Mouse (Mus musculus) gastrocnemius, postnatal 4 days (tissue): ENCODE measurements around the gene Katnb1. TPM values are rescaled to one million over a fixed set of nuclear protein-coding genes. Genes with fewer than 3 reads are reported as not detected.

Source experiments
- DNase-seq, 2 experiments: peaks; one replicate each; pipeline ENCODE4 v3.0.0; 2021 to 2022; ENCODE audit warnings: low spot score in 2 of 2, mixed read lengths in 2 of 2
- total RNA-seq, 2 experiments: library from RNA; stranded (reverse); gene quantifications; 2 replicates each; pipeline ENCODE4 v1.2.3; 2021

Katnb1 gene
- total RNA-seq, 2 experiments from 2014 or later: 13.3 to 13.8 TPM

GRCm38 (mm10) chr8:95138341-95139050 lies 57.5 kb downstream of the Katnb1 start:
- DNase-seq: no peak

- no peak for DNase-seq
Observed at GRCm38 (mm10) chr8:95139051-95139365, 58.0 kb downstream of the Katnb1 start.

GRCm38 (mm10) chr8:95140555-95140954 lies 59.6 kb downstream of the Katnb1 start:
- no peak for DNase-seq

GRCm38 (mm10) chr8:95141026-95141425 lies 60.0 kb downstream of the Katnb1 start:
- no peak for DNase-seq

- DNase-seq: no peak
Observed at GRCm38 (mm10) chr8:95141469-95142074, 60.6 kb downstream of the Katnb1 start.

- peak; percentile 59 to 76 for DNase-seq
Observed at GRCm38 (mm10) chr8:95142075-95142831, 61.3 kb downstream of the Katnb1 start.

GRCm38 (mm10) chr8:95142985-95143804 lies 62.2 kb downstream of the Katnb1 start:
- DNase-seq: no peak

GRCm38 (mm10) chr8:95143805-95144630 lies 63.0 kb downstream of the Katnb1 start:
- no peak for DNase-seq

- no peak for DNase-seq
Observed at GRCm38 (mm10) chr8:95144631-95145015, 63.6 kb downstream of the Katnb1 start.

- DNase-seq: no peak
Observed at GRCm38 (mm10) chr8:95146044-95146745, 65.2 kb downstream of the Katnb1 start.

GRCm38 (mm10) chr8:95146846-95147245 lies 65.9 kb downstream of the Katnb1 start:
- no peak for DNase-seq

- DNase-seq: no peak
Observed at GRCm38 (mm10) chr8:95149426-95149825, 68.4 kb downstream of the Katnb1 start.

GRCm38 (mm10) chr8:95150608-95151007 lies 69.6 kb downstream of the Katnb1 start:
- DNase-seq: no peak

Other genes with a start within 250 kb of the Katnb1 start
- gene Coq9, start 242.9 kb upstream of the Katnb1 start, total RNA-seq: 100 to 1,000 TPM; 179 to 186 TPM
- 10 to 100 TPM; 39.0 to 41.3 TPM for gene Ciapin1, start 242.8 kb upstream of the Katnb1 start, total RNA-seq
- 10 to 100 TPM; 48.8 to 54.0 TPM for gene Polr2c, start 223.7 kb upstream of the Katnb1 start, total RNA-seq
- gene Dok4, start 204.9 kb upstream of the Katnb1 start, total RNA-seq: 10 to 100 TPM; 15.7 to 15.9 TPM
- 10 to 100 TPM; 23.9 to 24.5 TPM for gene Ccdc102a, start 163.1 kb upstream of the Katnb1 start, total RNA-seq
- gene Adgrg5, start 157.5 kb upstream of the Katnb1 start, total RNA-seq: under 1 TPM; 0.15 to 0.18 TPM
- gene Adgrg1, start 106.4 kb upstream of the Katnb1 start, total RNA-seq: 10 to 100 TPM in 1 of 2 experiments, 1 to 10 TPM in 1; 9.6 to 10.0 TPM
- 1 to 10 TPM in 1 of 2 experiments, under 1 TPM in 1; 0.96 to 1.4 TPM for gene Adgrg3, start 63.5 kb upstream of the Katnb1 start, total RNA-seq
- gene Drc7, start 26.1 kb upstream of the Katnb1 start, total RNA-seq: not detected
- gene Kifc3, start 121.6 kb downstream of the Katnb1 start, total RNA-seq: 10 to 100 TPM; 39.0 to 40.9 TPM
- gene Cngb1, start 225.4 kb downstream of the Katnb1 start, total RNA-seq: 1 to 10 TPM; 1.3 to 1.5 TPM
- gene Tepp, start 229.4 kb downstream of the Katnb1 start, total RNA-seq: not detected